Mouse (Mus musculus): ENCODE data around the gene Tmprss11a. TPM values are rescaled to one million over a fixed set of nuclear protein-coding genes. Genes with fewer than 3 reads are reported as not detected.

Gene Tmprss11a
- polyA plus RNA-seq (2016; fragmentation: Nextera tagmentation; extraction: Ambion mirVana) = not detected in 2 replicates

DNA sequence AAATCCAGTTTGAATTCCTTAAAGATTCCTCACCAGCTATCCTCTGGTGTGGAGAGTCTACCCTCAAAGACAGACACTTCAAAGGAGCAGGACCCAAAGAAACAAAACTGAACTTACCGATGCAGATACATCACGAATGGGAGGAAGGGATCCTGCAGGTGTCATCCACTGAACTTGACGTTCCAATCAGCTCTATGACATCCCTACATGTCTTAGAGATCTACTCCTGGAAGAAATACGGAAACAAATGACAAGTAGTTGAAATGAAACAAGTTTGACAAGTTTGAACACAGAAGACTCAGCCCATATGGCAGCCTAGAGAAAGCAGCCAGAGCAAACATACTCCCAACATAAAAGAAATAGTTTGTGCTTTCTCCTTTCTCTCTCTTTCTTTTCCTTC lies at the start of gene Tmprss11a:
Tmprss11a (minus strand) TSS at position 101 of the 400 bp plus-strand sequence.
- no peak within 1 kb of the TSS for H3K4me3 ChIP-seq
- H3K27ac ChIP-seq = no peak within 1 kb of the TSS
- no peak for DNase-seq (ENCODE audit: low spot score)
- H3K27me3 ChIP-seq (ENCODE audit: low read depth, poor library complexity, severe bottlenecking) = no peaks in the 10 kb centered on the region
- WGBS = 79% methylated on average over 4 of the region's 4 CpGs
- no peaks in the 10 kb centered on the region for H3K4me1 ChIP-seq
- H3K9me3 ChIP-seq (replicated peaks) = no peaks in the 10 kb centered on the region
- H3K36me3 ChIP-seq = no peaks in the 10 kb centered on the region

DNA sequence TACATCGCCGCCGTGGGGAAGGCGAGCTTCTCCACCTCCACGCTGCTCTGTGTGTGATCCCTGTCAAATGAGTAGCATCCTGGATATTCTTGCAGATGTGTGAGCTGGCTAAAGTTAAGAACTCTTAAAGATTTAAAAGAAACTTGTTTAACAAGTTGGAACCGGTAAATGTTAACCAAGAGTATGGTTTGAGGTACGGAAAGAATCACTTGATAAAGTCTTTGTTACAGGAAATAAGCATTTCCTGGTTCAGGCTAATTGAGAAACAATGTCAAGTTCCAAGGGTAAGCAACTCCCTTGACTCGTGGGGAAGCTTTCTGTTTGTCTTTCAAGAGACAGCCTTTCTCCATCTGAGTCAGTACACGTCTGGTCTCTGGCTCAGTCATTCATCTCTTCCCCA lies 49.7 kb upstream of the Tmprss11a start, which contains the start of gene Tmprss11g:
Tmprss11g (minus strand) TSS at position 101 of the 400 bp plus-strand sequence.
- 82% methylated on average over 9 of the region's 9 CpGs for WGBS
- H3K36me3 ChIP-seq = no peaks in the 10 kb centered on the region
- H3K4me1 ChIP-seq = no peaks in the 10 kb centered on the region
- no peak within 1 kb of the TSS for H3K4me3 ChIP-seq
- no peaks in the 10 kb centered on the region for H3K9me3 ChIP-seq (replicated peaks)
- no peaks in the 10 kb centered on the region for H3K27me3 ChIP-seq (ENCODE audit: low read depth, poor library complexity, severe bottlenecking)
- H3K27ac ChIP-seq = no peak within 1 kb of the TSS
- DNase-seq (ENCODE audit: low spot score) = no peak

DNA sequence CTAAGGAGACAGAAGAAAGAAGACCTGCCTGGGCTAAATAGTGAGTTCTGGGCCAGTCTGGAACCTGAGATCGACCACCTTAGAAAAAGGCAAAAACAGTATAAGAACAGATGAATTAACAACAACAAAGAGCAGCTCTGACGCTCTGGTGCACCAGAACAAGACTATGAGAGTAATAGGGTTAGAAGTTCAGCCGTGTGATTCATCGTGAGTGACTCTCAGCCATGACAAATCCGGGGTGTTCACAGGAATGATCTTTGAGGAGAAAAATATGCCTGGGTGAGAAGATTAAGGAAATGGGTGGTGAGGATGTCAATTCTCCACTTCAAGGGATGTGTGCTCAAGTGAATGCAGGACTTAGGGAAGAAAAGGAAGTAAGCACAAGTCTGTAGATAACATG lies 42.7 kb upstream of the Tmprss11a start:
- Histone ChIP-seq H3K27ac (no peak overlapping the region), H3K4me3 (no peak overlapping the region), H3K36me3 (no peaks in the 10 kb centered on the region), H3K27me3 (ENCODE audit: low read depth, poor library complexity, severe bottlenecking) (no peaks in the 10 kb centered on the region), H3K9me3 (replicated peaks) (no peaks in the 10 kb centered on the region), H3K4me1 (no peaks in the 10 kb centered on the region)
- no peak for DNase-seq (ENCODE audit: low spot score)
- 90% methylated on average over 5 of the region's 5 CpGs for WGBS

DNA sequence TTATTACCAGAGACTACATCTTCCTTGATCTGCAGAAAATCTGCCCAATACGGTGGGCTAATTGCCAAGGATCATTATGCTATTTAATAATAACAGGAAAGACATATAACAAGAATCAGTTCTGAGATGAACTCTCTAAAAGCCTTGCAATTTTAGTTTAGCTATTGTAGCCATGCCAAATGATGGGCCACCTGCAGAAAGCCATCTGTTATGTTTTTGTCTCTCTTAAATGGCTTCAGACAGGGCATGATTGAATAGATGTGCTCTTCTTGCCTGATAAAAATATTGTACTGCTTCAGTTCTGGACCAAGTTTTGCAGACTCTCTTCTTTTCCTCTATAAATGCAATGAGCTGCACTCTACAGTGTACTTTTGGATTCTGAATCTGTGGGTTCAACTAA lies 24.7 kb upstream of the Tmprss11a start:
- H3K36me3 ChIP-seq = no peaks in the 10 kb centered on the region
- 88% methylated on average over 1 of the region's 1 CpGs for WGBS
- H3K9me3 ChIP-seq (replicated peaks) = no peaks in the 10 kb centered on the region
- no peak overlapping the region for H3K27ac ChIP-seq
- H3K4me1 ChIP-seq = no peaks in the 10 kb centered on the region
- no peak for DNase-seq (ENCODE audit: low spot score)
- no peak overlapping the region for H3K4me3 ChIP-seq
- no peaks in the 10 kb centered on the region for H3K27me3 ChIP-seq (ENCODE audit: low read depth, poor library complexity, severe bottlenecking)

DNA sequence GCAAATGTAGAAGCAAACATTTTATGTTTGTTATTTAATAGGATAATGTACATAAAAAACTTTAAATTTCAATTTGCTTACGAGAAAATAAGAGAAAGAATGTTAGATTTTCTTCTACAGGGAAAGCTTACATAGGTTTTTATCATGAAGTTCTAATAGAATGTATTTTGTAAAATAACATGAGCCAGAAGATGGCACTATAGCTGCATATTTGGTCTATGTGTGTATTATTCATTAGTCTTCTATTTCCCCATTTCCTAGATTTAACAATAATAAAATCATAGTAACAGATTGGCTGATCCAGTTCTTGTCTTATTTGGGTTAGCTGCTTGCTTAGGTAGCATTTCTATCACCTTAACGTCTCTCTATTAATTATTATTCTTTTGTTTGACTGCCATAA lies 13.8 kb upstream of the Tmprss11a start:
- 87% methylated on average over 2 of the region's 2 CpGs for WGBS
- Histone ChIP-seq H3K9me3 (replicated peaks) (no peaks in the 10 kb centered on the region), H3K4me1 (no peaks in the 10 kb centered on the region), H3K36me3 (no peaks in the 10 kb centered on the region), H3K27ac (no peak overlapping the region), H3K27me3 (ENCODE audit: low read depth, poor library complexity, severe bottlenecking) (no peaks in the 10 kb centered on the region), H3K4me3 (no peak overlapping the region)
- DNase-seq (ENCODE audit: low spot score) = no peak

DNA sequence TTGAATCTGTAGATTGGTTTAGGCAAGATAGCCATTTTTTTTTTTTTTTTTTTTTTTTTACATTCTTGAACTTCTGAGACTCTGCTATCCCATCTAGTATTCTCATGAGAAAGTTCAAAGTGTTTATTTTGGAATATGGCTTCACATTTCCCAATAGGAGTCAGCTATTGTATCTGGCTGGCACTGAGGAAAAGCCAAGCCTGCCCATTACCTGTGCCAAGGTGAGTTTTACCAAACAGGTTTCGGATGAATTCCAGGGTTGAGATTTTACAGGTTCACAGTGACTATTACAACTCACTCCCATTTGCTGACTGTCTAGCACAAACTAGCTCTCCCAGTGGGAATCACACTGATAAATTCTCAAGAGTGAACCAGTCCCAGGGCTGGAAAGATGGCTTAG lies 13.2 kb upstream of the Tmprss11a start:
- no peak overlapping the region for H3K4me3 ChIP-seq
- no peak for DNase-seq (ENCODE audit: low spot score)
- no peaks in the 10 kb centered on the region for H3K27me3 ChIP-seq (ENCODE audit: low read depth, poor library complexity, severe bottlenecking)
- no peaks in the 10 kb centered on the region for H3K9me3 ChIP-seq (replicated peaks)
- no peaks in the 10 kb centered on the region for H3K4me1 ChIP-seq
- H3K36me3 ChIP-seq = no peaks in the 10 kb centered on the region
- WGBS = 94% methylated on average over 1 of the region's 1 CpGs
- H3K27ac ChIP-seq = no peak overlapping the region

DNA sequence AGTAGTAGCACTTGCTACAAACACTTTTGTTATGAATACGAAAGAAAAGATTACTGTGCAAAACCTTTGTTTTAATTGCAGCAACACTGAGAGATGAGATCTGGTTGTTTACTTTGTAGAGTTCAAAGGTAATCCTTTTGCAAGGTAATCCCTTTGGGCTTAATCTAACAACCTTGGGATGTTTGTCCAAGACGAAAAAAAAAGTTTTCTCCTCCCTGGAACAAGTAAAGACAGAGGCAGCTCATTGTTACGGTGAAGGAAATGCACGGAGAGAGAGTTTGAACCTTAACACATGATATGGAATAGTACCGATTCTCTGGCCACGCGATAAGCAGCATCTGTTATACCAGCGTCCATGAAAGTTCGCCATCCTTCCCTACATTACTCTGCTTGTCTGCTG lies 5.1 kb upstream of the Tmprss11a start:
- WGBS = 88% methylated on average over 9 of the region's 9 CpGs
- Histone ChIP-seq H3K9me3 (replicated peaks) (no peaks in the 10 kb centered on the region), H3K27me3 (ENCODE audit: low read depth, poor library complexity, severe bottlenecking) (no peaks in the 10 kb centered on the region), H3K27ac (no peak overlapping the region), H3K4me1 (no peaks in the 10 kb centered on the region), H3K36me3 (no peaks in the 10 kb centered on the region), H3K4me3 (no peak overlapping the region)
- DNase-seq (ENCODE audit: low spot score) = no peak

DNA sequence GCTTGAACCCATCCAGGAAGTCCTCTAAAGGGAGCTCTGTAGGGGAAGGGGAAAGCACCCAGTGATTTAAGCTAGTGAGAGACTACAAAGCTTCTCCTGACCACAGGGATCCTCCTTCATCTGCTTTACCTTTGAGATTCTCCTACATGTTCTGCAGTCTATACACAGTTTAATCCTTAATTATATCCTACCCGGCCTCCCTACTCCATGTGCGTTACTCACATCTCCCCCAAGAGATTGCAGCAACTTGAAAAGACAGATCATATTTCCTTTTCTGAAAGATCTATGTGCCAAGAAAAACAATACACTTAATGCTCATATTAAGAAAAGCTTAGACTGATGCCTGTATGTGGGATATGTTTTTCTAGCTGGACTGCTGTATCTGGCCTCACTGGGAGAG lies 29.5 kb downstream of the Tmprss11a start:
- no peaks in the 10 kb centered on the region for H3K9me3 ChIP-seq (replicated peaks)
- no peak overlapping the region for H3K4me3 ChIP-seq
- no peak for DNase-seq (ENCODE audit: low spot score)
- H3K36me3 ChIP-seq = no peaks in the 10 kb centered on the region
- H3K4me1 ChIP-seq = no peaks in the 10 kb centered on the region
- whole genome bisulfite sequencing = 73% methylated on average over 2 of the region's 2 CpGs
- no peak overlapping the region for H3K27ac ChIP-seq
- no peaks in the 10 kb centered on the region for H3K27me3 ChIP-seq (ENCODE audit: low read depth, poor library complexity, severe bottlenecking)

DNA sequence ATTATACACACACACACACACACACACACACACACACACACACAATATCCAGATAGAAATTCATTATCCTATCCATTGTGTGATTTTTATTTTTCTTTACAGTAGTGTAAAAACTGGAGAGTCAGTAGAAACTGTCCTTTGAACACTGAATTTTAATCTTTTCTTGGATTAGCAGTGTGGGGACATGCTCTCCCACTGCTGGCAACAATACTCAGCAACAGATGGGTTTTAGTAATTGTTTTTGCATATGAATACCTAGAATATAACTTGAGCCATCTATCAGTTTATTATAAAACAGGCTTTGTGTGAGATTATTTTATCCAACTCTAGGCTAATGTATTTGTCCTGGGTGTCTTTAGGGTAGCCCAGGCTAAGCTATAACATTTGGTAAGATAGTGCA lies 30.2 kb downstream of the Tmprss11a start:
- H3K27ac ChIP-seq = no peak overlapping the region
- no peaks in the 10 kb centered on the region for H3K27me3 ChIP-seq (ENCODE audit: low read depth, poor library complexity, severe bottlenecking)
- no peaks in the 10 kb centered on the region for H3K9me3 ChIP-seq (replicated peaks)
- DNase-seq (ENCODE audit: low spot score) = no peak
- no peaks in the 10 kb centered on the region for H3K36me3 ChIP-seq
- no peaks in the 10 kb centered on the region for H3K4me1 ChIP-seq
- no peak overlapping the region for H3K4me3 ChIP-seq

DNA sequence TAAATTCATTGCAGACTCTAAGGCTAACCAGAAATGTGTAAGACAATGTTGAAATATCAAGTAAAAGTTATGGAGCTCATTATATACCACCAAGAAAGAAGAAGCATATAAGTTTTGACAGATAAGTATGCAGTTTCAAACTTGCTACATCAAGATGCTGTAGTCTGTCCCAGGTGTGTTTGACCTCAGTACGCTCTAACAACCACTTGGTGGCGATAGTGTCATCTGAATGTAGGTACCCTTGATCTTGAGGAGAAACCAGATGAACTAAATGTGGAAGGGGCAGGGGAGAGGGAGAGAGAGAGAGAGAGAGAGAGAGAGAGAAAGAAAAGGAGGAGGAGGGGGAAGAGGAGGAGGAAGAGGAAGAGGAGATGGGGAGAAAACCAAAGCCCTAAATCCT lies 36.1 kb downstream of the Tmprss11a start:
- DNase-seq (ENCODE audit: low spot score) = no peak
- WGBS = 2% methylated on average over 2 of the region's 2 CpGs
- H3K9me3 ChIP-seq (replicated peaks) = no peaks in the 10 kb centered on the region

DNA sequence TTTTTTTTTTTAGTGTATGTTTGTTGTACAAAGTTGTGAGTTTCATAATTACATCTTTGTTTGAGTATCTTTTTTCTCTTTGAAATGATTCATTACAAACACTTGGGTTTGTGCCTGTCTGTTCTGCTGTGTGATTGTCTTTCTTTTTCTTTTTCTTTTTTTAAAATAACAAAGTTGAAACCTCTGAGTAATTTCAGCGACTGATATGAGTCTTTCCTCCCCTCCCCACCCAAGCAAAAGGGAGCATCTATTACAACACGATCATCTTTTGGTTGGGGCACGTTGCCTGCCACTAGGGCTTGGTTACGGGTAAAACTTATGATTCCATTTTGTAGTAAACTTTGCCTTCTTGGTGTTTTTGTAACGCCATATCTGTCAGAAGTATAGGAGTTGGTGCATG lies 37.7 kb downstream of the Tmprss11a start:
- no peak for DNase-seq (ENCODE audit: low spot score)
- H3K27me3 ChIP-seq (ENCODE audit: low read depth, poor library complexity, severe bottlenecking) = no peaks in the 10 kb centered on the region
- WGBS = 84% methylated on average over 5 of the region's 5 CpGs
- H3K27ac ChIP-seq = no peak overlapping the region
- H3K9me3 ChIP-seq (replicated peaks) = no peaks in the 10 kb centered on the region
- no peaks in the 10 kb centered on the region for H3K36me3 ChIP-seq
- H3K4me3 ChIP-seq = no peak overlapping the region
- H3K4me1 ChIP-seq = no peaks in the 10 kb centered on the region

More for the DNA sequence above, 36.1 kb downstream of the Tmprss11a start:
- Histone ChIP-seq H3K4me3 (no peak overlapping the region), H3K27ac (no peak overlapping the region), H3K4me1 (no peaks in the 10 kb centered on the region), H3K27me3 (ENCODE audit: low read depth, poor library complexity, severe bottlenecking) (no peaks in the 10 kb centered on the region), H3K36me3 (no peaks in the 10 kb centered on the region)

DNA sequence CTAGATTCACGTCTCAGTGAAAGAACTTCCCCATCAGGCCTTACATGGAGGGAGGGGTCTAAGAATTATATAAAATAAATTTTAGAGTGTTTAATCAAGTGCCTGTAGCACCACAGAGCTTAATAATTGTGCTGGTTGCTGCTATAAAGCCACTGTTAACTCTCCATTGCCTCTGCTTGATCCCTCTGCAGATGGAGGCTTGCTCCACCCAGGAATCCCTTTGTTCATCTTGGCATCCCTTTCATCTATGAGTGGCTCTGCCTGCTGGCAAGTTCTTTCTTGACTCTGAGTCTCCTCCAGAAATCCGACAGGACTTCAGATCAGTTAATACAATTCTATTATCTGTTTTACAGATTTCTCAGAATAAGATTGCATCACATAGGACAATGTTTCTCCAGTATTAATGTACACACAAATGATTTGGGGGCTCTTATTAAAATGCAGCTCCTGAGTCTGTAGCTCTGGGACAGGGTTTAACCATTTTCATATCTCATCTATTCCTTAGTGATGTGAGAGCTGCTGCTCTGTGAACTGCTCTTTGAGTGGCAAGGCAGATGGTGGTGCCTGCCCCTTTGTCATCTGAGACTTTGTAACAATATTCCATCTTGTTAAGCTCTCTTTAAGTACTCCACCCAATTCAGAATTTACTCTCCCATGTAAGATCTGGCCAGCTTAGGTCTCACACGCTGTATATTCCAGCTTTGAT lies 47.3 kb downstream of the Tmprss11a start:
- 0 out of 2 replicates have a peak, but pooled peaks cover 10% of the 10 kb centered on the region for H3K4me1 ChIP-seq
- DNase-seq (ENCODE audit: low spot score) = no peak
- WGBS = 70% methylated on average over 3 of the region's 3 CpGs
- no peaks in the 10 kb centered on the region for H3K27me3 ChIP-seq (ENCODE audit: low read depth, poor library complexity, severe bottlenecking)
- H3K4me3 ChIP-seq = no peak overlapping the region
- no peaks in the 10 kb centered on the region for H3K36me3 ChIP-seq
- H3K9me3 ChIP-seq (replicated peaks) = no peaks in the 10 kb centered on the region
- no peak overlapping the region for H3K27ac ChIP-seq

DNA sequence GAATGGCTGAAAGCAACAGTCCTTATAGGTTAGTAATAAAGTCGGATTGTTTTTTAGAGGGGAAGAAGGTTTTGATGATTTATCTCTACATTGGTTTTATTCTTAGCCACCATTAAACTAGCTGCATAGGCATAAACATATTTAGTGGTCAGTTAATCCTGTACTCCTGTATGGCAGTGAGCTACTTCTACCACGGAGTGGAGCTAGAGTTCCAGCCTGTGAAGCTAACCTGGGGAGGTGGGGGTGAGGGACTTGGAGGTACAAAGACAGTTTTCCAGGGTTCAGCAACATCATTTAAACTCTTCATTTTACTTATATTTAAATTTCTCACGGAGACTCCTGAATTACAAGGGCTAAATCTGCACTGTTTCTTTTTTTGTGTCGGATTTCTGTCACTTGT lies 49.3 kb downstream of the Tmprss11a start:
- Histone ChIP-seq H3K4me1 (0 out of 2 replicates have a peak, but pooled peaks cover 10% of the 10 kb centered on the region), H3K4me3 (no peak overlapping the region), H3K27ac (no peak overlapping the region), H3K36me3 (no peaks in the 10 kb centered on the region), H3K27me3 (ENCODE audit: low read depth, poor library complexity, severe bottlenecking) (no peaks in the 10 kb centered on the region), H3K9me3 (replicated peaks) (no peaks in the 10 kb centered on the region)
- 21% methylated on average over 4 of the region's 4 CpGs for WGBS
- DNase-seq (ENCODE audit: low spot score) = peak; percentile 31

DNA sequence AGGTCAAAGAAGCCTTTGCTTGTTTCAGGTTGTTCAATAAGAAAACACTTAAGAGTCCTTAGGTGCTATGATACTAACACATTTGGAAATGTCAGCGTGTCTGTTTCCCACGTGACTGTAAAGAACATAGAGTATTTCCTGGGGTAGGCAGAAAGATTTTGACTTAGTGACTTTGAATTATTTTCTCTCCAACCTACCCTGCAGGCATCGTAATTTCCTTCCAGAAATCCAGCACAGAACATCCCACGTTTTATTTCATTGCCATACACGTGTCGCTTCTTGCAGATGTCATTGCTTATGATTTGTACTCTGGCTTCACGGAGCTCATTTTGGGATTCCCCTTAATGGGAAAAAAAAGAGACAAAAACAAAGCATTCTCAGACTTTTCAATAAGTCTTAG lies 54.5 kb downstream of the Tmprss11a start:
- 85% methylated on average over 7 of the region's 7 CpGs for WGBS
- no peaks in the 10 kb centered on the region for H3K4me1 ChIP-seq
- H3K4me3 ChIP-seq = no peak overlapping the region
- no peak overlapping the region for H3K27ac ChIP-seq
- no peaks in the 10 kb centered on the region for H3K36me3 ChIP-seq
- H3K9me3 ChIP-seq (replicated peaks) = no peaks in the 10 kb centered on the region
- H3K27me3 ChIP-seq (ENCODE audit: low read depth, poor library complexity, severe bottlenecking) = no peaks in the 10 kb centered on the region
- no peak for DNase-seq (ENCODE audit: low spot score)

Measured in limb, embryonic 10.5 days (tissue).